In the genomic region with DNA sequence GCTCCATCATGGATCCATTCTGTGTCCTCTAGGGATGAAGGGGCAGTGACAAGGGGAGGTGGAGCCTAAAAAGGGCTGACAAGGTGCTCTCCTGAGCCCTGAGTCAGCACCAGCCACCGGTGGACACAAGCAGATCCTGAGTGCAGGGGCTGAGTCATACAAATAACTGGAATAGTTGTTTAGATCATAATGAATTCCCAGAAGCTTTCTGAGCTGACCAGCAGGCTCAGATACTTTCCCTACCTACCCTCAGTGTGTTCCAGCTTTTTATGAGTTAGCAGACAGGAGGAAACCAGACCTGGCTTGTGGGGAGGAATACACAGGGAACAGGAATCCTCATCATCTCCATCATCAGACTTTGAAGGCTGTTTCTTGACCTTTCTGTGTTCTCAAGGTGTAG, we compare ENCODE assay signal across 22 mouse cellular contexts.
DNase-seq lines count a peak whose midpoint lies in the region; ATAC-seq and TF ChIP-seq lines count a peak whose summit lies in the region.
"Had no signal": no experiment of that assay in that cellular context is flagged by ENCODE, and none has a peak within 500 bp of the region (broad histone marks: within the 10 kb centered on the region; RNA-seq: fewer than 3 reads in every experiment).

No protein-coding gene starts in this region.

- no peak overlapping the region for H3K9ac ChIP-seq in lung, postnatal 0 days (replicated peaks; ENCODE audit: low read depth)
- H3K9ac ChIP-seq: embryonic facial prominence, embryonic 12.5 days; forebrain, embryonic 12.5 days; forebrain, postnatal 0 days had no signal

- no peak for ATAC-seq in lung, postnatal 0 days
- ATAC-seq: activated CD4-positive, CD25-positive, alpha-beta regulatory T cell, adult 4 months; forebrain, embryonic 14.5 days; forebrain, postnatal 0 days had no signal

- WGBS in lung, postnatal 0 days: 27% methylated on average over 1 of the region's 1 CpGs

- TF ChIP-seq EP300 in lung, postnatal 0 days (IDR thresholded peaks at IDR 0.05): no peak

- no peaks in the 10 kb centered on the region for H3K4me1 ChIP-seq in lung, postnatal 0 days (ENCODE audit: insufficient read depth, low read depth, low read length)
- H3K4me1 ChIP-seq: embryonic facial prominence, embryonic 12.5 days; forebrain, embryonic 10.5 days; forebrain, embryonic 12.5 days had no signal

- H3K27me3 ChIP-seq in lung, postnatal 0 days (replicated peaks; ENCODE audit: insufficient read depth, low read length): no peaks in the 10 kb centered on the region
- H3K27me3 ChIP-seq: embryonic facial prominence, embryonic 12.5 days; forebrain, embryonic 12.5 days had no signal

- H3K4me3 ChIP-seq in lung, postnatal 0 days (ENCODE audit: low read depth, low read length): no peak overlapping the region
- H3K4me3 ChIP-seq: embryonic facial prominence, embryonic 10.5 days; embryonic facial prominence, embryonic 12.5 days; forebrain, embryonic 10.5 days; forebrain, embryonic 12.5 days had no signal

- H3K27ac ChIP-seq in lung, postnatal 0 days (ENCODE audit: low read length): no peak overlapping the region
- H3K27ac ChIP-seq: embryonic facial prominence, embryonic 10.5 days; embryonic facial prominence, embryonic 12.5 days; forebrain, embryonic 10.5 days; forebrain, embryonic 12.5 days had no signal

- H3K36me3 ChIP-seq in lung, postnatal 0 days (ENCODE audit: insufficient read depth, low read length): no peaks in the 10 kb centered on the region
- H3K36me3 ChIP-seq: embryonic facial prominence, embryonic 10.5 days; embryonic facial prominence, embryonic 12.5 days; forebrain, embryonic 10.5 days; forebrain, embryonic 12.5 days had no signal

- peak; percentile 17 for DNase-seq in lung, postnatal 0 days (ENCODE audit: low spot score)
- no peak for DNase-seq in lung, postnatal 10 days
- peak; percentile 84 for DNase-seq in 3T3-L1 (ENCODE audit: low read depth, low spot score)
- DNase-seq in NIH3T3 (ENCODE audit: low read depth): peak; percentile 74
- DNase-seq in yolk sac, embryonic 10.5 days (ENCODE audit: low spot score): peak; percentile 17
- DNase-seq in kidney, adult 9 months: no peak
- no peak for DNase-seq in spleen, postnatal 4 days (ENCODE audit: low spot score in 2 of 2)
- DNase-seq in frontal cortex, adult 2 months (ENCODE audit: extremely low spot score in 1 of 2, low spot score in 1 of 2): no peak
- DNase-seq: adrenal gland, adult 8-10 months; adrenal gland, postnatal 14 days; cerebellum, adult 11-12 months; cerebellum, adult 2 months; cerebellum, adult 9-10 months; cerebellum, postnatal 10 days; cerebellum, postnatal 25 days; forebrain, postnatal 0 days had no signal

- no peak for TF ChIP-seq CTCF in lung, postnatal 0 days (IDR thresholded peaks at IDR 0.05)

- H3K9me3 ChIP-seq in lung, postnatal 0 days (ENCODE audit: low read length): no peaks in the 10 kb centered on the region
- H3K9me3 ChIP-seq: embryonic facial prominence, embryonic 12.5 days; forebrain, embryonic 10.5 days; forebrain, embryonic 12.5 days had no signal

- no peak overlapping the region for H3K4me2 ChIP-seq in lung, postnatal 0 days (replicated peaks; ENCODE audit: low read depth, low read length)
- H3K4me2 ChIP-seq: embryonic facial prominence, embryonic 12.5 days; forebrain, embryonic 12.5 days had no signal

Comparison
In these comparisons a context has a peak if more than half of its experiments do, and no peak if none do; other contexts are left out.
1. DNase-seq: peak in lung, postnatal 0 days (single experiment), 3T3-L1 (single experiment), NIH3T3 (single experiment) and yolk sac, embryonic 10.5 days (single experiment); none in lung, postnatal 10 days (single experiment), kidney, adult 9 months (single experiment), spleen, postnatal 4 days (0 of 2) and frontal cortex, adult 2 months (0 of 2).